Mouse (Mus musculus) lung, postnatal 0 days (tissue): ENCODE measurements at regions not wholly inside any gene's neighbourhood (a gene's known extent, or its start where the extent isn't known, plus 50 kb on each side); places are given as distances from the start of the nearest gene placed in this dataset.
"Not testable (repeated sequence)": the region's sequence is repeated elsewhere in the genome, so short reads cannot be mapped to it uniquely, and the experiment has no call there.

Experiments used
- ATAC-seq: fragments of 200-750 bp; cut with Nextera tagmentation; 2 replicates; pipeline ENCODE4 v1.8.0; 2017; ENCODE audit warnings: moderate library complexity
- DNase-seq: peaks from one replicate; pipeline ENCODE4 v3.0.0-alpha.2; 2016; ENCODE audit warnings: low spot score
- H3K27ac ChIP-seq: fragments of 300-500 bp; sonication (generic); 2 replicates; pipeline ENCODE4 v1.5.1; 2014; ENCODE audit warnings: antibody characterized with exemption, mild to moderate bottlenecking, low read length, mixed read lengths
- H3K27me3 ChIP-seq: fragments of 300-500 bp; sonication (generic); replicated peaks from 2 replicates; pipeline ENCODE4 v1.6.1; 2014; ENCODE audit warnings: low read length, mixed read lengths; ENCODE audit not compliant: insufficient read depth
- H3K36me3 ChIP-seq: fragments of 300-500 bp; sonication (generic); 2 replicates; pipeline ENCODE4 v1.6.1; 2014; ENCODE audit warnings: low read length, mixed read lengths; ENCODE audit not compliant: insufficient read depth
- H3K4me1 ChIP-seq: fragments of 300-500 bp; sonication (generic); 2 replicates; pipeline ENCODE4 v1.6.1; 2014; ENCODE audit warnings: antibody characterized with exemption, low read depth, low read length, mixed read lengths; ENCODE audit not compliant: insufficient read depth
- H3K4me2 ChIP-seq: fragments of 300-500 bp; sonication (generic); replicated peaks from 2 replicates; pipeline ENCODE4 v1.6.1; 2014; ENCODE audit warnings: low read depth, mild to moderate bottlenecking, low read length, moderate library complexity, mixed read lengths
- H3K4me3 ChIP-seq: fragments of 300-500 bp; sonication (generic); 2 replicates; pipeline ENCODE4 v1.5.1; 2014; ENCODE audit warnings: low read depth, low read length
- H3K9ac ChIP-seq: fragments of 300-500 bp; sonication (generic); replicated peaks from 2 replicates; pipeline ENCODE4 v1.6.1; 2014; ENCODE audit warnings: low read depth, mild to moderate bottlenecking
- H3K9me3 ChIP-seq: fragments of 300-500 bp; sonication (generic); 2 replicates; pipeline ENCODE4 v1.6.1; 2016; ENCODE audit warnings: low read length, mixed read lengths
- CTCF ChIP-seq: IDR thresholded peaks from 2 replicates; pipeline ENCODE4 v1.5.1; 2016; ENCODE audit warnings: antibody characterized with exemption, mild to moderate bottlenecking
- EP300 ChIP-seq: IDR thresholded peaks from 2 replicates; pipeline ENCODE4 v1.6.1; 2016; ENCODE audit warnings: antibody characterized with exemption, mild to moderate bottlenecking, control low read depth
- WGBS: fragments of 180-500 bp; shearing (Covaris S2); extraction: QIAGEN DNeasy Blood & Tissue Kit; methylation state at CpG from one replicate; pipeline ENCODE4 v1.1.7; 2014; 5-methylcytosine and 5-hydroxymethylcytosine counted together

DNA sequence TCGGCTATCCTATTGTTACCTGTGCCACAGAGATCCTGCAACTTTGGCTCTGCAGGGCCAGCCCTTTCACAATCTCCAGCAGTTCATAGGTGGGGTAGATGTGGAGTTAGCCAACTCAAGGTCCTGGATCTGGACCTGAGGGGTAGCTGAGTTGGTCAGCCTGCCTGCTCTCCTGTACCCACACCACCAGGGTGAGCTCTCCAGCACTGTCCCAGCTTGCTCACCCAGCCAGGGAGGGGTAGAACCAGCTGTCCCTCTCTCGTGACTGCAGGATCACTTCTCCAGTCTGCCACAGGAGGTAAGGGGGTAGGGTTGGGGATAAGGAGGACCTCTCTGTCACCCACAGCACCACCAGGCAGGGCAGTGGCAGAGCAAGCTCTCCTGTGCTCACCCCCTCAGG is 104.6 kb upstream of the Arid1b start:
- DNase-seq: no peak
- Histone ChIP-seq H3K36me3 (no peaks in the 10 kb centered on the region), H3K9ac (no peak overlapping the region), H3K4me1 (no peaks in the 10 kb centered on the region), H3K9me3 (no peaks in the 10 kb centered on the region), H3K4me2 (no peak overlapping the region), H3K27ac (no peak overlapping the region), H3K4me3 (no peak overlapping the region), H3K27me3 (no peaks in the 10 kb centered on the region)
- ATAC-seq: no peak
- 56% methylated on average over 2 of the region's 2 CpGs for WGBS
- TF ChIP-seq EP300: no peak
- TF ChIP-seq CTCF: peak; percentile 44

GRCm38 (mm10) chr17:4890131-4890530 is 104.0 kb upstream of the Arid1b start:
- DNase-seq (no peak), ATAC-seq (no peak)
- no peaks in the 10 kb centered on the region for H3K27me3 ChIP-seq
- TF ChIP-seq CTCF: no peak
- TF ChIP-seq EP300: no peak
- no peaks in the 10 kb centered on the region for H3K4me1 ChIP-seq
- no peak overlapping the region for H3K4me3 ChIP-seq
- no peaks in the 10 kb centered on the region for H3K9me3 ChIP-seq
- no peak overlapping the region for H3K9ac ChIP-seq
- 88% methylated on average over 1 of the region's 1 CpGs for WGBS
- H3K36me3 ChIP-seq: no peaks in the 10 kb centered on the region
- no peak overlapping the region for H3K4me2 ChIP-seq
- no peak overlapping the region for H3K27ac ChIP-seq

- Histone ChIP-seq H3K9ac (no peak overlapping the region), H3K9me3 (no peaks in the 10 kb centered on the region), H3K4me2 (no peak overlapping the region), H3K4me1 (no peaks in the 10 kb centered on the region), H3K4me3 (no peak overlapping the region), H3K27ac (no peak overlapping the region), H3K36me3 (no peaks in the 10 kb centered on the region), H3K27me3 (no peaks in the 10 kb centered on the region)
- 86% methylated on average over 8 of the region's 8 CpGs for WGBS
- TF ChIP-seq CTCF: no peak
- no peak for TF ChIP-seq EP300
- DNase-seq: no peak
- ATAC-seq: no peak
Observed at GRCm38 (mm10) chr17:4891576-4891975, 102.6 kb upstream of the Arid1b start.

GRCm38 (mm10) chr17:4894756-4895330 is 99.3 kb upstream of the Arid1b start:
- H3K36me3 ChIP-seq, H3K27ac ChIP-seq, H3K9ac ChIP-seq, H3K4me3 ChIP-seq, H3K4me1 ChIP-seq, DNase-seq, ATAC-seq, H3K9me3 ChIP-seq, H3K27me3 ChIP-seq, H3K4me2 ChIP-seq: not testable (repeated sequence)
- 87% methylated on average over 10 of the region's 10 CpGs for WGBS

DNA sequence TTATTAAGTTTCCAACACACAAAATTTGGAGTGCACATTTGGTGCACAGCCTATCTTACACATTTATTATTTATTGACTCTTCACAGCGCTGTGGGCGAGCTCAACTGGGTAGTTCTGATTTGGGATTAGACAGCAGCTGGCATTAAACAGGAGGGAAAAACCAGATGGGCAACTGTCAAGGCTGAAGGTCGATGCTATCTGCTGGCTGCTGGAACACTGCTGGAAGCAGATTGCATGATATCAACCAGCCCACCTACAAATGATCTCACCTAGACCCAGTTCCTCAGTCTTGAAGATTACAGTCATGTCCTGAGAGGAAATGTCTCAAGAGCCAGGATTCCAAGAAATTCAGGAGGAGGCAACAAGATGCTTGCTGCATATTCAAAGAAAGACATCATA is 91.0 kb upstream of the Arid1b start:
- no peak overlapping the region for H3K27ac ChIP-seq
- TF ChIP-seq CTCF: no peak
- no peak overlapping the region for H3K4me3 ChIP-seq
- H3K4me1 ChIP-seq: no peaks in the 10 kb centered on the region
- H3K27me3 ChIP-seq: no peaks in the 10 kb centered on the region
- 72% methylated on average over 3 of the region's 3 CpGs for WGBS
- no peak for DNase-seq
- no peaks in the 10 kb centered on the region for H3K36me3 ChIP-seq
- H3K4me2 ChIP-seq: no peak overlapping the region
- no peak for ATAC-seq
- no peaks in the 10 kb centered on the region for H3K9me3 ChIP-seq
- H3K9ac ChIP-seq: no peak overlapping the region

DNA sequence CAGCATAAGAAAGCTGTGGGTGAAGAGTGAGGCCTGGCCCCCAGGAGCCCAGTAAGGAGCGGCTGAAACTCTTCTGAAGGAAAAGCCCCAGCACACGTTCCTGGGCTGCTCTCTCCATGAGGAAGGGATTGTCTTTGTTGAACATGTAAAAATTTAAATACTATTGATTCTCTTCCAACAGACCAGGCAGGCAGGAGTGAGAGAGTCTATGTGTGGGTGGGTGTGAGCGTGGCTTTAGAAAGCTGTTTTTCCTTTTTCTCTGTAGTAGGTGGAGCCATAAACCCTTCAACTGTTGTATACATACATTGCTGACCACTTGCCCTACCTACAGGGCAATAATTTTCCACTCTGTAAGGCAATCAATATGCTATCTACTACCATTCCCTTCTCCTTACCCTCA is 87.6 kb upstream of the Arid1b start:
- Histone ChIP-seq H3K27ac (0 out of 2 replicates have a peak overlapping the region, but pooled peaks have one; percentile 21), H3K27me3 (no peaks in the 10 kb centered on the region), H3K9me3 (no peaks in the 10 kb centered on the region), H3K4me1 (no peaks in the 10 kb centered on the region), H3K4me2 (no peak overlapping the region), H3K4me3 (no peak overlapping the region), H3K36me3 (no peaks in the 10 kb centered on the region), H3K9ac (no peak overlapping the region)
- TF ChIP-seq CTCF (no peak), EP300 (no peak)
- DNase-seq (peak; percentile 24), ATAC-seq (no peak)
- WGBS: 40% methylated on average over 3 of the region's 3 CpGs

GRCm38 (mm10) chr17:4907181-4907752 is 86.9 kb upstream of the Arid1b start:
- peak overlapping the region; percentile 59 for H3K4me3 ChIP-seq
- peak overlapping the region; percentile 74 for H3K4me2 ChIP-seq
- ATAC-seq (no peak), DNase-seq (peak; percentile 82)
- no peaks in the 10 kb centered on the region for H3K9me3 ChIP-seq
- no peaks in the 10 kb centered on the region for H3K36me3 ChIP-seq
- H3K27ac ChIP-seq: peak overlapping the region; percentile 98
- peak overlapping the region; percentile 63; the same call in 1 of the 2 replicates for H3K9ac ChIP-seq
- H3K4me1 ChIP-seq: no peaks in the 10 kb centered on the region
- WGBS: 0% methylated on average over 12 of the region's 14 CpGs
- H3K27me3 ChIP-seq: no peaks in the 10 kb centered on the region
- TF ChIP-seq CTCF: no peak
